Mouse (Mus musculus) G1E (cell line): ENCODE results near the gene Gm1043.

ENCODE experiments used
- CTCF ChIP-seq: IDR thresholded peaks from 2 replicates; pipeline ENCODE4 v1.5.1; 2012; ENCODE audit warnings: low read depth, low read length, inconsistent platforms, mixed read lengths
- GATA1 ChIP-seq: IDR thresholded peaks from 2 replicates; pipeline ENCODE4 v1.6.1; 2012; ENCODE audit warnings: borderline replicate concordance, low read length, inconsistent platforms, mixed read lengths
- GATA2 ChIP-seq: IDR thresholded peaks from 2 replicates; pipeline ENCODE4 v1.6.1; 2012; ENCODE audit warnings: low read depth, low read length, inconsistent platforms, borderline replicate concordance
- POLR2AphosphoS5 ChIP-seq: IDR thresholded peaks from 2 replicates; pipeline ENCODE4 v1.6.1; 2012; ENCODE audit warnings: low read depth, low read length, inconsistent platforms; ENCODE audit not compliant: insufficient replicate concordance

GRCm38 (mm10) chr5:37257243-37257642, 172.1 kb downstream of the Gm1043 start:
- TF ChIP-seq CTCF, result no peak
- no peak for TF ChIP-seq GATA1
- no peak for TF ChIP-seq GATA2
- TF ChIP-seq POLR2AphosphoS5, result no peak
